Mouse (Mus musculus) hindbrain, embryonic 14.5 days (tissue): ENCODE measurements around the gene Adam22. TPM values are rescaled to one million over a fixed set of nuclear protein-coding genes. Genes with fewer than 3 reads are reported as not detected.

Source experiments
- microRNA-seq: library from miRNA; unstranded; fragments of <30 nt; microRNA quantifications from one replicate; pipeline ENCODE4, GENCODE M21; 2016
- polyA plus RNA-seq: library from polyadenylated mRNA; unstranded; fragments of >200 nt; fragmentation: Nextera tagmentation; extraction: Ambion mirVana; gene quantifications from 2 replicates; pipeline ENCODE4 v1.2.1, GENCODE M21; 2014

The Adam22 gene
- polyA plus RNA-seq, 1 experiment from 2014 or later = 55.6 TPM

Small RNA genes within 50 kb of the gene (microRNA-seq; reads per million reads assigned to microRNA genes)
- gene Gm24196 = not detected

Other genes with a start within 250 kb of the Adam22 start
- 13.3 and 13.9 TPM in 2 replicates for gene Dbf4, start 54.6 kb upstream of the Adam22 start, polyA plus RNA-seq
- gene Slc25a40, start 54.7 kb upstream of the Adam22 start, polyA plus RNA-seq = 8.1 and 8.5 TPM in 2 replicates